Mouse (Mus musculus): ENCODE results near the gene Ccr8. TPM values are rescaled to one million over a fixed set of nuclear protein-coding genes. Genes with fewer than 3 reads are reported as not detected.

The Ccr8 gene
- not detected for total RNA-seq (2021)

DNA sequence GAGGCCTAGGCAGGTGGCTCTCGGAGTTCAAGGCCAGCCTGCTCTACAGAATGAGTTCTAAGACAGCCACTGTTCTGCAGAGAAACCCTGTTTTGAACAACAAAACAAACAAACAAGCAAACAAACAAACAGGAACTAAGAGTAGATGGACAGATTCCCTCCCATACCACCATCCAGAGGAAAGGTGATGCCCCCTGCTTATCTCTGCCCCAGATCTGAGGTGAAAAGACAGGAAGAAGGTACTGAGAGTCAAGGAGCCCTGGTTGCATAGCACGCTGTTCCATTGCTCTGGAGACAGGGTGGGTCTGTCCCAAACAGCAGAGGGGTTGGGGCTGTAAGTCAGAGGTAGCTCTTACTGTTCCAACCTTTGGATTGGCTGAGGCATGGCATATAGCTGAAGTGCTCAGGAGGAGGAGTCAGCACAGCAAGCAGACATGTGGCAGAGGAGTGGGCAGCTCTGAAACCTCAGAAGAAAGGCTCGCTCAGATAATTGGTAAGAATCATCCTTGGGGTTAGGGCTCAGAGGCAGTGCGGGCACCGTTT is at the start of gene Ccr8:
Gene Ccr8 (plus strand): TSS at position 419 of the 543 bp plus-strand sequence.
- intact Hi-C loops (cut with DNase I), result no loop called here
- DNase-seq (ENCODE audit: low spot score in 2 of 2), result no peak

DNA sequence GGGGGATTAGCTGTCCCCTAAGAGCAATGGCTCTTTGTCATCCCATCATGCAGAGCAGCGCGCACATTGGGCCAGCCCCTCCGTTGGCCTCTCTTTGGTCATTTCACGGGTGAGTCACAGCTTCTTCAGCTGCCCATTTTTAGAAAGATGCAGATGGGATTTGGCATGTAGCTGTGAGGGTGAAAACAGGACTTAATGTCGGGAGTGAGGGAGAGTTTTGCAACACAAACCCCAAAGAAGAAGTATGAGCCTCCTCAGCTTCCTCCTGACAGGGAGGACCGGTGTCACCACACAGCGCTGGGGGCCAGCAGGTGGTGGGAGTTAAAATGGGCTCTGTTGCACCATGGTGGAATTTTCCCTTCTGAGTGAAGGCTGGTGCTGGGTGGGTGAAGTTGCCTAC is 48.8 kb upstream of the Ccr8 start:
- DNase-seq (ENCODE audit: low spot score in 2 of 2), result peak in 1 of 2 experiments; percentile 51
- intact Hi-C loops (cut with DNase I), result no loop called here

- DNase-seq (ENCODE audit: low spot score in 2 of 2), result no peak
- intact Hi-C loops (cut with DNase I), result no loop called here
Observed at GRCm38 (mm10) chr9:120048495-120048894, 43.4 kb upstream of the Ccr8 start.

- DNase-seq (ENCODE audit: low spot score in 2 of 2), result no peak
- intact Hi-C loops (cut with DNase I), result no loop called here
Observed at GRCm38 (mm10) chr9:120049407-120049806, 42.5 kb upstream of the Ccr8 start.

- intact Hi-C loops (cut with DNase I), result no loop called here
Observed at GRCm38 (mm10) chr9:120054545-120055277, 37.2 kb upstream of the Ccr8 start.

GRCm38 (mm10) chr9:120056201-120056600 is 35.7 kb upstream of the Ccr8 start:
- DNase-seq (ENCODE audit: low spot score in 2 of 2), result no peak
- intact Hi-C loops (cut with DNase I), result no loop called here

More at GRCm38 (mm10) chr9:120054545-120055277, 37.2 kb upstream of the Ccr8 start:
- peak in 1 of 2 experiments; percentile 46 for DNase-seq (ENCODE audit: low spot score in 2 of 2)

DNA sequence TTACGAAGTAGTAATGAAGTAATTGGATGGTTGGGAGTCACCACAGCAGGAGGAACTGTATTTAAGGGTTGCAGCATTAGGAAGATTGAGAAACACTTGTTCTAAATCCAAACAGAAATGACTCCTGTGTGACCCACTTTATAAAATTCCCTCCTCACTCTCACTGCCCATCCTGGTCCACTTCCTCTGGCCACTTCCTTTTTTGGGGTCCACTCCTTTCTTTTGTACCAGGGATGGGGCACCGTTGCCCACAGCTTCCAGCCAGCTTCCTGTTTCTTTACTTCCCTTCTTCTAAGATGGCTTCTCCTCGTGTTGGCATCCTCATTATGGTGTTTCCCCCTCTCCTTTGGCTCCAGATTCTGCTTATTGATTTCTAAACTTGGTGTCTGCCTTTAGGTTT is 33.2 kb upstream of the Ccr8 start:
- peak in 1 of 2 experiments; percentile 32 for DNase-seq (ENCODE audit: low spot score in 2 of 2)
- intact Hi-C loops (cut with DNase I), result no loop called here

DNA sequence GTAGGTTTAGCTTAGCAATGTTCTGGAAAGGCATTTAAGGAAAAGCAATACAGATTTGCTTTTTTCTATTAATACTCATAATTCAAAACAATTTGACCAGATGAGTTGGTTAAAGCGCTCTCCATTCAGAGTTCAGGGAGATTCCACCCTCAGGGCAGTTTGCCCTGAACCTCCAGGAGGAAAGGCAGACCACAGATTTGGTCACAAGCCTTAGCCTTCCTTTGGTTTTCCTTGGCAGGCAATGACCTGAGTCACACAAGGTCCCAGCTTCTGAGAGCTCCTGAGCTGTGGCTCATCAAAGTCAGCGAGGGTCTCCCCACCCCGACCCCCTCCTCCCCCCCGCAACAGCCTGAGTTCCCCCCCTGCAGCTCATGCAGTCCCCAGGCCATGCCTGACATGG is 27.6 kb upstream of the Ccr8 start:
- intact Hi-C loops (cut with DNase I), result no loop called here

DNA sequence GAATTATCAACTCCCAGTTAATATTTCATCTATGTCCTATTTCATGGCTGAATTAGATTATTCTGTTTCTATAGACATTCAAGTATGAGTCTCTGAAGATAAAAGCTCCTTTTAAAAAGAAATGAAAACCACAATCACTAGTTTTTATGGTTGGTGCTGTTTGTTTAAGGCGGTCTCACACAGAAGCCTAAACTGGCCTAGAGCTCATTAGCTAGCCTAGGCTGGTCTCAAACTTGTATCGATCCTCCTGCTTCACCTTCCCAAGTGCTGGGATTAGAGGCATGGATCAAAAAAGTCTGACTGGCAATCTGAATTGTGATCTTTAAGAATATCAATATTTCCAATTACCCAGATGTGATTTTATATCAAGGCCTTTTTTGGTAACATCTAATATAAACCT is 24.3 kb upstream of the Ccr8 start:
- intact Hi-C loops (cut with DNase I), result no loop called here
- no peak for DNase-seq (ENCODE audit: low spot score in 2 of 2)

More for the DNA sequence above, 27.6 kb upstream of the Ccr8 start:
- no peak for DNase-seq (ENCODE audit: low spot score in 2 of 2)

GRCm38 (mm10) chr9:120068047-120068446 is 23.9 kb upstream of the Ccr8 start:
- intact Hi-C loops (cut with DNase I), result no loop called here
- DNase-seq (ENCODE audit: low spot score in 2 of 2), result peak; percentile 17 to 54

DNA sequence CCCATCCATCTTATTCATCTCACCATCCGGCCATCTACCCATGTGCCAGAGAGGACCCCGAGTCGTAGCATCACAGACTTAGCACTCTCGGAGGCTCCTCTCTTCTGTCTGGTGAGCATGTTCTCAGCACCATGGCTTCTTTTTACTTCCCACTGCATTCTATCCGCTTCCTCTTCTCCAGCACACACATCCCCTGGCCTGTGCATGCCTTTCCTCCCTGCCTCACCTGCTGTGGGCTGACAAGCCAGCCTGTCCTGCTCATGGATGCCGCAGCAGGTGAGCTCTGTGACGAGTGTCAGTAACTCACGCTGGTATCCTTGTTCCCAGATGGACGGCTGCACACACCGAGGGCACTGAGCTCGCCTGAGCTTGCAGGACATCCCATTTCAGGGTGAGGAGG is 22.1 kb upstream of the Ccr8 start, which contains the start of gene Cx3cr1:
Gene Cx3cr1 (minus strand): TSS at position 101 of the 400 bp plus-strand sequence.
- no peak for DNase-seq (ENCODE audit: low spot score in 2 of 2)
- intact Hi-C loops (cut with DNase I), result no loop called here

DNA sequence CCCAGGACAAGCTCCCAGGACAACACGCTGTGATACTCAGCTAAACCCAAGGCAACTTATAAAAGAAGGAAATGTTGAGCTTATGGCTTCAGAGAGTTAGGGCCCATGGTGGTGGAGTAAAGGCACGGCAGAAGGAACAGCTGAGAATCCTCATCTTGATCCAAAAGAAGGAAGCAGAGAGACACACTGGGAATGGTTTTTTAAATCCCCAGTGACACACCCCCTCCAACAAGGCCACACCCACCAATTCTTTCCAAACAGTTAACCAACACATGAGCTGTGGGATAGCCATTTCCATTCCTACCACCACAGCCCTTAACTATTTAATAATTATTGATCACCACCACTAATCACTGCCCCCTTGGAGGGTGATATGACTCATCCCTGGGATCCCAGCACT is 20.7 kb upstream of the Ccr8 start:
- intact Hi-C loops (cut with DNase I), result no loop called here
- DNase-seq (ENCODE audit: low spot score in 2 of 2), result no peak

DNA sequence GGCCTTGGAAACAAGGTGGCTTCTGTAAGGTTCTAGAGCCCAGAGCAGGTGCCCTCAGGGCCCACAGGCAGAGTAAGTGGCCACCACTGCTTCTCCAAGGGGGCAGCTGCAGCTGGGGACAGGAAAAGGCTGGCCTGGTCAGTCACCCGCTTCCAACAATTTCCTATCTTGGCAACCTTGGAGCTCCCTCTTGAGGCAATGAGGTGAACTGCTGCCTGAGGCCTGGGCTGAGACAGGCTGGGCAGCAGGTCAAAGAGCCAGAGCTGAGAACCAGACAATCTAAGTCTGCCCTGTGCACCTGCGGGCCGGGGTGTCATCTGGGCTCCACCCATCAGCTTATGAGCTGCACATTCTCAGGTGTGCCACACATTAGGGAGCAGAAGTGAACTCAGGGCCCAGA is 18.7 kb upstream of the Ccr8 start:
- DNase-seq (ENCODE audit: low spot score in 2 of 2), result peak; percentile 70 to 78
- intact Hi-C loops (cut with DNase I), result loop anchor here (2.0 kb wide), 1 partner anchor 46 kb away; no protein-coding TSS in a partner anchor

GRCm38 (mm10) chr9:120074516-120074915 is 17.4 kb upstream of the Ccr8 start:
- no peak for DNase-seq (ENCODE audit: low spot score in 2 of 2)
- intact Hi-C loops (cut with DNase I), result no loop called here

DNA sequence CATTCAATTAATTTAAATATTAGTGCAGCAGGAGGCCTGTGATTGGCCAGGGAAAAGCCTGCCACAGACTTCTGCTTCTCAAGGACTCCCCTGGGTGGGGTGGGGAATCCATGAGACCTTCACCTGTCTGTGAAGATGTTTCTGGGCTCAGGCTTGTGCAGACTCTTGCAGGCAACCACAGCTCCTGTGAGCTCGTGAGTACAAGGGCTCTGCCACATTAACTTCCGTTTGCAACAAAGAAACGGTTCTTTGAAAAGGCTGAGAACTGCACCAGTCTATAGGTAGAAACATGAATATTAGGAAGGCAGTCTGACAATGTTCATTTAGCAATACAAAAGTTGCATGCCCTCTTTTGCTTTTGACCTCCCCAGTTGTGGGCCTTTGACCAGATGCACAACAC is 13.7 kb upstream of the Ccr8 start:
- DNase-seq (ENCODE audit: low spot score in 2 of 2), result no peak
- intact Hi-C loops (cut with DNase I), result no loop called here

GRCm38 (mm10) chr9:120079901-120080300 is 12.0 kb upstream of the Ccr8 start:
- DNase-seq (ENCODE audit: low spot score in 2 of 2), result no peak
- intact Hi-C loops (cut with DNase I), result loop anchor here (5.0 kb wide), 1 partner anchor 133 kb away; no protein-coding TSS in a partner anchor

GRCm38 (mm10) chr9:120080546-120081108 is 11.3 kb upstream of the Ccr8 start:
- intact Hi-C loops (cut with DNase I), result loop anchor here (5.0 kb wide), 1 partner anchor 133 kb away; no protein-coding TSS in a partner anchor
- DNase-seq (ENCODE audit: low spot score in 2 of 2), result peak; percentile 42 to 79

DNA sequence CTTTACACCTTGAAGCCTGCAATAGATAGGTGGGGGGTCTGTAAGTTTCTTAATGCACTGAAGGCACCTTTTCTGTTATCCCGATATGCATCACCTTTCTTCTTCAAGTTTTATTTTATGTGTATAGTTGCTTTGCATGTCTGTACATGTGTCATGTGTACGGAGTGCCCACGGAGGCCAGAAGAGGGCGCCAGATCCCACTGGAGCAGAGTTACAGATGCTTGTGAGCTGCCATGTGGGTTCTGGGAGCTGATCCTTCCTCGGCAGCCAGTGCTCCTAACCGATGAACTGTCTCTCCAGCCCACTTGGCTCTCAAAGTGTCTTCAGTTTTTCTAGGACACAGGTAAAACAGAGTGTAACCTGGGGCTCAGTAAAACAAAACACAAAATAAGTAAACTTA is 10.7 kb upstream of the Ccr8 start:
- intact Hi-C loops (cut with DNase I), result loop anchor here (5.0 kb wide), 1 partner anchor 134 kb away; no protein-coding TSS in a partner anchor
- no peak for DNase-seq (ENCODE audit: low spot score in 2 of 2)

- peak; percentile 34 to 40 for DNase-seq (ENCODE audit: low spot score in 2 of 2)
- intact Hi-C loops (cut with DNase I), result loop anchor here (5.0 kb wide), 1 partner anchor 135 kb away; no protein-coding TSS in a partner anchor
Observed at GRCm38 (mm10) chr9:120081967-120082366, 9.9 kb upstream of the Ccr8 start.

DNA sequence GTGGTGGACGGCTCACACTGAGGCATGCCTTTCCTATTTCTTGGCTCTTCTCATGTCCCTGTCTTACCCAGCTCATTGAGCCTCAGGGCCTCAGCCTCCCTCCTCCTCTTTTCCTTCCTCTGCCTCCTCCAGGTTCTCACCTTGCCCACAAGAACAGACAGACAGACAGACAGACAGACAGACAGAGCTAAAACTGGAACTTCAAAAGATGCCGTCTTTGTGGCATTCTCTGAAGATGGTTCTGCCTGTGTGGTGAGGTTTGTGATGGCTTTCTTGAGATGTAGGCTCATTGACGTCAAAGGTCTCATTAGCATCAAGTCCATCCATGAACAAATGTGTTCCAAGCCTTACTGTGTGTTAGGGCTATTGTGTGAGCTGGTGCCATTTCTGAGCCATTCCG is 9.2 kb upstream of the Ccr8 start:
- intact Hi-C loops (cut with DNase I), result loop anchor here (5.0 kb wide), 1 partner anchor 135 kb away; no protein-coding TSS in a partner anchor
- no peak for DNase-seq (ENCODE audit: low spot score in 2 of 2)
